Mouse (Mus musculus): Measurements from ENCODE around the gene Tcf7l2.

Tcf7l2 gene

DNA sequence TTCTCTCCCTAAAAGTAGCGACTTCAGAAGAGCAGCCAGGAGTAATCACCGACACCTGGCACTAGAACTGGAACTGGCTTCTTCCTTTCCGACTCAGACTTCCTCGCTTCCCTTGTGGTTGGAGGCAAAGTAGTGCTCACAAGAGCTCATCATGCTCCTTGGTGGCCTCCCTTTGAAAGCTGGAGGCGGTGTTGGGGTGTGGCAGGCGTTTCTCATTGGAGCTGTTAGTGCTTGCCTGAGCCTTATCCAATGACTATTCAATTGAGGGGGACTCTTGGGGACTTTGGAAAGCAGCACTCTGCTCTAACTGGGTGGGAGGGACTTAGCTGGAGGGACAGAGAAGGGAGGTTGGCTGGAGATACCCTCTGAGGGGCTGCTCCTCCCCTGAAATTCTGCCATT is 9.1 kb upstream of the Tcf7l2 start:
- DNase-seq, result no peak

- DNase-seq, result no peak
Measured at GRCm38 (mm10) chr19:55732994-55733393, 8.6 kb upstream of the Tcf7l2 start.

DNA sequence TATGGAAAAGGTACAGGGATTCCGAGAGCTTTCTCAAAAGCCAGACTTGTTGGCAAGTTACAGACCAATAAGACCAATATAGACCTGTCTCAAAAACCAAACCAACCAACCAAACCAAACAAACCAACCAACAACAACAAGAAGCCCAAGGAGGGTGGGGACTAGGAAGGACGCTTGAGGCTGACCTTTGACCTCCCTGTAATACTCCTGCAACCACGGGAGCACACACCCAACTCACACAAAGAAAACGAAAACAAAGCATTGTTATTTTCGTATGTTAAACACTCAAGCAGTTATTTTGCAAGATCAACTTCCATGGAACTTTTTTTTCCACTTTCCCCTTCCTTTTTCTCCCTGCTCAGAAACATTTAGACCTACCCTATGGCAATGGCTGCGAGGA is 5.6 kb upstream of the Tcf7l2 start:
- no peak for DNase-seq

GRCm38 (mm10) chr19:55739713-55740112 is 1.9 kb upstream of the Tcf7l2 start:
- no peak for DNase-seq

DNA sequence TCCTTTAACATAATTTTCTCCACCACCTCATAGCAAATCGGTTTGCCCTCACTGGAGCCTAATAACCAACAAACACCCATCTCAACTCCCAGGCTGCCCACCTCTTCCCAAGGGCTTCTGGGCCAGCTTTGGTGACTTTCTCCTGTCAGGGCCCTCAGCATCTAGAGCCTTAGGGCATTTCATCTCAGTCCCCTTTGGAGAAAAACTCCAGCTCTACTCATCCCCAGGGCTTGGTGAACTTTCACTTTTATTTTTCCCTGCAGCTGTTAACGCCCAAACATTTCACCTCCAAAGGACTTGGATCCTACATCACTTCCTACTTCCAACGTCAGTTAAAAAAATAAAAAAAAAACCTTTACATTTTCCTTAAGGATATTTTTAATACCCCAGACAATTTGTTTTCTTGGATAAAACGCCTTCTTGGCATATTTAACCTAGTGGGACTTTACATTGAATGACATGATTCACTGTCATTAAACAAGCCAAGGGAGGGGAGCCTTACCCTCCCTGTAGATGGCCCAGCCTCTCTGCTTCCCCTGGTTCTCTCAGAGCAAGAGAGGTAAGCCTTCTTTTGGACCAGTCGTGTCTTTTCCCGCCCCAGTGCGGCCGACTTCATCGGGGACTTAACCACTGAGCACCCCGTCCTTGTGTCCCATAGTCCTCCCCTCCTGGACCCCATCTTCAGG is 724 bp upstream of the Tcf7l2 start:
- no peak for DNase-seq

GRCm38 (mm10) chr19:55742386-55743000 is 873 bp downstream of the Tcf7l2 start:
- DNase-seq, result no peak

DNA sequence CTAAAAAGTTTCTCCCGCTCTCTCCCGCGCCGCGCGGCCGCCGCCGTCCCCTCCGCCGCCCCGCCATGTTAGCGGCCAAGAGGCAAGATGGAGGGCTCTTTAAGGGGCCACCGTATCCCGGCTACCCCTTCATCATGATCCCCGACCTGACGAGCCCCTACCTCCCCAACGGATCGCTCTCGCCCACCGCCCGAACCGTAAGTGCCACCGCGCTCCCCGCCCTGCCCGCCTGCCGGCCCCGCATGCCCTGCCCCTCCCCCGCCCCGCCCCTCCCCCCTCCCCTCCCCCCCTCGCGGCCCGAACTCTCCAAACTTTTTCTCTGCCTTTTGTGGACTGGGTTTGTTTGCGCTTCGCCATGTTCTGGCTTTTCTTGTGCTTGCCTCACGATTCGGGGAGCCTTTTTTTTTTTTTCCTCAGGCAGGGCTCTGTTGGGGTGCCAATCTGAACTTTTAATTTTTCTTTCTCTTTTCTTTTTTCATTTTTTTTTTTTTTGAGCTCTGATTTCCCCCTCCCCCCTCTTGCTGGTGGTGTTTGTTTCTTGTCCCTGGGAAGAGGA is 1.5 kb downstream of the Tcf7l2 start:
- no peak for DNase-seq

DNA sequence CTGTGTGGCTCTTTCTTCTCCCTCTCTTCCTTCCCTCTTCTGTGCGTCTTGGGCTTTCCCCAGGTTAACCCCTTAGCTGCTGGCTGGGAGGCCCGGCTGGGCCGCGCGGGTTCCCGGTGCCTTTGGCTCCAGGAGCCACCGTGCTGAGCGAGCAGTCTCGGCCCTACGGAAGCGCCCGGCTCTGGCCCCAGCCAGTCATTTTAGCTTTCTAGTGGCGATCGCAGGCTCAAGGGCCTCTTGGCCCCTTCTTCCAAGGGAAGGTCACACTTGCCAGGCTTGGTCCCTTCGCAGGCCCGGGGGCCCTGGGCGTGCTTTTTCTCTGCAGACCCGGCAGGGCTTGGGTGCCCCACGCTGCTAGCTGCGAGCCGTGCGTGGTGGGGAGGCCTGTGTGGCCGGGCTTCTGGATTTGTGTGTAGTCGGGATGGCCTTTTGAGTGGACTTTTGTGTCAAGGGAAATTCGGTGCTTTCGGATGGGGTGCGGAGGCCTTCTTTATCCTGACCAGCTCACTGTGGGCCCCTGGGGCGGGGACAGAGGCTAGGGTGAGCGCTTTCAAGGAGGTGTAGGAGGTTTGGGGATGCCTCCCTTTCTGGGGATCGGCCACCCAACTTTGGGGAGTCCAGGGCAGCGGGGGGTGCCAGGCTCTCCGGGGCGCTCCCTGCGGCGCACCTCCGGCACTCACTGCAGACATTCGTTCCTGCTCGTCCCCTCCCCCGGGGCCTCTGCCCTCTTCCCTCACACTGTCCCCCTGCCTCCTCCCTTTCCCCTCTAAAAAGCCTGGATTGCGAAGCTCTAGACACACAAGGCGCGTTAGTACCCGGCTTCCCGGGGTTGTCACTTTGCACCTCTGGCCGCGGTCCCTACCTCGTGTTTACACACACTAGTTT is 2.2 kb downstream of the Tcf7l2 start:
- no peak for DNase-seq

DNA sequence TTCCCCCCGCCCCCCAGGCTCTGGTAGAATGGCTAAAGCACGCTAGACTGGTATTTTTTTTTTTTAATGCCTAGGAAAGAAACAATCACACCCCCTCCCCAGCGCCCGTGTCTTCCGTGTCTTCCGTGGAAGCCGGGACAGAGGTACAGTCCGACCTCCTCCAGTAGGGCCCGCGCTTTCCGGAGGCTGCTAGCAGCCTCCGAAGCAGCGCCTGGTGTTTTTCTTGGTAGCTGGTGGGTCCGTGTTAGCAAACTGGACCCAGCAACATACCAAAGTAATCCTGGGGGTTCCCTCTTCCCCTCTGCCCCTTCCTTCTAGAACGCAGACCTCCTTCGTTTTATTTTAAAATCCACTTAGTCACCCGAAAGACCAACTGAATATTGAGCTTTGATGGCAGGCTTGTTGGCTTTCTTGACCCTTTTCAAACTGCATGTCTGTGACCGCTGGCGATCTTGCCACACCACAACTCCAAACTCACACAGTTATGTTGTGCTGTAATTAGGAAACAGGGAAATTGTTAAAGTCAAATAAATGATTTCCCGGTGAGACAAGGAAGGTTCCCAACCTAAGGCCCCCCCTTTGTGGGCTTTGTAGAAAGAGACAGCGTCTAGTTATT is 3.1 kb downstream of the Tcf7l2 start:
- no peak for DNase-seq

GRCm38 (mm10) chr19:55745192-55745578 is 3.6 kb downstream of the Tcf7l2 start:
- no peak for DNase-seq

GRCm38 (mm10) chr19:55746241-55746640 is 4.6 kb downstream of the Tcf7l2 start:
- no peak for DNase-seq

GRCm38 (mm10) chr19:55747237-55747925 is 5.8 kb downstream of the Tcf7l2 start:
- DNase-seq, result no peak

GRCm38 (mm10) chr19:55747926-55748291 is 6.3 kb downstream of the Tcf7l2 start:
- DNase-seq, result no peak

DNA sequence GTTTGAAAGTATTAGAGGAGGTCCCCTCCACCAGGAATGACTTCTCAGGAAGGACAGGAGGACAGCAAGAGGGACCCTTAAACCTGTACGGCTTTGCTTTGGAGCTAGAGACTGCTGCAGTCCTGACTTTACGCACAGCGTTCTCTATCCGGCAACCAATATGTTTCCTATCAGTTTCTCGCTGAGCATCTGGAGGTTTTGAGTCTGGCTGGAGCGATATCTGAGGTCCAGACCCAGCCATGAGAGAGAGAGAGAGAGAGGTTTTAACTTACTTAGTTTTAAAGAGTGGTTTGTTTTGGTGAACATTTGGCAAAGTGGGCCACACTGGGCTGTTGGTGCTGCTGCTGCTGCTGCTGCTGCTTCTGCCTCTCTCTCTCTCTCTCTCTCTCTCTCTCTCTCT is 7.2 kb downstream of the Tcf7l2 start:
- no peak for DNase-seq

- DNase-seq, result no peak
Measured at GRCm38 (mm10) chr19:55749532-55749931, 7.9 kb downstream of the Tcf7l2 start.

- DNase-seq, result no peak
Measured at GRCm38 (mm10) chr19:55750048-55750447, 8.4 kb downstream of the Tcf7l2 start.

- DNase-seq, result no peak
Measured at GRCm38 (mm10) chr19:55750465-55750864, 8.8 kb downstream of the Tcf7l2 start.

DNA sequence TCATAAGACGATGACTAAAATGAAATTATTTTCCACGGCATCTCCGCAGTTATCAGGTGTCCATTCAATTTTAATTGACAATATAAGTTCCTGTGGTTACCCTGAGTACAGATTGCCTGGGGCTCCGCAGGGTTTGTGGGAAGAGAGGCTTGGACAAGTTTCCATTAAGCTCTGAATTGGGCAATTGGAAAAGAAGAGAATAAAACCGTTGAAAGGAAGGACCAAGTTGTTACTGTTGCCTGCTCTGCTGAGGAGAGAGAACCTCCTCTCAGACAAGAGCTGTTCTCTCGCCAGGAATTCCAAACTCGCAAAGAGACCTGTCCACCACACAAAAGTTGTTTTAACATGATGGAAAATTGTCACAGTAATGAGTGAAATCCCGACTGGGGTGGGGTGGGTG is 11.2 kb downstream of the Tcf7l2 start:
- DNase-seq, result no peak

DNA sequence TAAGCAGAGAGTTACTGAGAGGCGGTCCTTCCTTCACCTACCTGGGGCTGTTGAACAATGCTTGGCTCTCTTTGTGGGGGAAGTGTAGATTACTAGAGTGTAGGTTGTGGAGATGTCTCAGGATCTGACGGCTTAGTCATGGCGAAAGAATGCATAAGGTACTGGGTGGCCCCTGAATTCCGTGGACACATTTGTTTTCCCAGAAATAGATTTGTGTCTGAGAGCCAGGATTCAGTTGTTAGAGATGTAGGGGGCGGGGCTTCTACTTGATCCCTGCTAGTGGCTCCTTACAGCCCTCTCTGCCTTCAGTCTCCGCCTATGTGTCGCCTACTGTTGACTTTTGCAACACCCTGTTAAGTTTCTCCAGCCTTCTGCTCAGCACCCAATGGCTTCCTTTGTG is 12.7 kb downstream of the Tcf7l2 start:
- DNase-seq, result no peak

- no peak for DNase-seq
Measured at GRCm38 (mm10) chr19:55755462-55755861, 13.8 kb downstream of the Tcf7l2 start.

GRCm38 (mm10) chr19:55756707-55757106 is 15.1 kb downstream of the Tcf7l2 start:
- DNase-seq, result no peak

GRCm38 (mm10) chr19:55757403-55757802 is 15.8 kb downstream of the Tcf7l2 start:
- DNase-seq, result no peak

DNA sequence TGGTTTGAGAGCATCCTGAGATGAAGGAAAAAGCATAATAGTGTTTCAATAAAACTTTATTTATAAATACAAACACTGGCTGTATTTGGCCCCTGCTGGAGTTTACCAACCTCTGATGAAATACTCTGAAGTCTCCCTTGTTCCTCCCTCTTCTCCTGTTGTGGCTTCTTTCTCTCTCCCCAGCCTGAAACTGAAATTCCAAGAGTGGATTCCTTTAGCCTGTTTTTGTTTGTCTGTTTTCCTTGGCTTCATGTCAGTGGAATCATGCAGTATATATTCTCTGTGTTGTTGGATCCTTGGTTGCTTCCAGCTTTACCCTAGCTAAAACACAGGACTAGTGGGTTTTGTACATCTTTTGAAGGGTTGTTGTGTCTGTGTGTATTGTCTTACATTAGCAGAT is 16.5 kb downstream of the Tcf7l2 start:
- no peak for DNase-seq
